Mouse (Mus musculus) liver, embryonic 11.5 days (tissue): ENCODE data around the gene Zdhhc16. TPM values are rescaled to one million over a fixed set of nuclear protein-coding genes. Genes with fewer than 3 reads are reported as not detected.

ENCODE experiments used
- ATAC-seq: fragments of 200-750 bp; cut with Nextera tagmentation; replicated peaks from 2 replicates; pipeline ENCODE4 v1.8.0; 2017; ENCODE audit warnings: moderate number of reproducible peaks, mild to moderate bottlenecking, moderate TSS enrichment, moderate library complexity; ENCODE audit not compliant: low FRiP score
- DNase-seq: peaks from one replicate; pipeline ENCODE4 v3.0.0-alpha.2; 2017; ENCODE audit warnings: low spot score
- H3K27ac ChIP-seq: fragments of 300-500 bp; sonication (generic); 2 replicates; pipeline ENCODE4 v1.5.1; 2014; ENCODE audit warnings: mild to moderate bottlenecking, low read depth, low read length, control low read depth
- H3K27me3 ChIP-seq: fragments of 300-500 bp; sonication (generic); replicated peaks from 2 replicates; pipeline ENCODE4 v1.6.1; 2014; ENCODE audit warnings: low read length, mixed read lengths; ENCODE audit not compliant: control insufficient read depth, insufficient read depth
- H3K36me3 ChIP-seq: fragments of 300-500 bp; sonication (generic); 2 replicates; pipeline ENCODE4 v1.6.1; 2014; ENCODE audit warnings: mild to moderate bottlenecking, low read length, moderate library complexity, mixed read lengths; ENCODE audit not compliant: control insufficient read depth, insufficient read depth
- H3K4me1 ChIP-seq: fragments of 300-500 bp; sonication (generic); replicated peaks from 2 replicates; pipeline ENCODE4 v1.6.1; 2014; ENCODE audit warnings: low read length, mixed read lengths; ENCODE audit not compliant: control insufficient read depth, insufficient read depth
- H3K4me2 ChIP-seq: fragments of 300-500 bp; sonication (generic); 2 replicates; pipeline ENCODE4 v1.6.1; 2014; ENCODE audit warnings: mild to moderate bottlenecking, control low read depth, moderate library complexity
- H3K4me3 ChIP-seq: fragments of 300-500 bp; sonication (generic); 2 replicates; pipeline ENCODE4 v1.5.1; 2014; ENCODE audit warnings: low read depth, low read length, control low read depth
- H3K9ac ChIP-seq: fragments of 300-500 bp; sonication (generic); 2 replicates; pipeline ENCODE4 v1.6.1; 2014; ENCODE audit warnings: low read depth, low read length, control low read depth
- H3K9me3 ChIP-seq: fragments of 300-500 bp; sonication (generic); 2 replicates; pipeline ENCODE4 v1.6.1; 2016; ENCODE audit warnings: low read length, inconsistent platforms, mixed read lengths; ENCODE audit not compliant: control insufficient read depth
- WGBS: fragments of 180-500 bp; shearing (Covaris S2); extraction: QIAGEN DNeasy Blood & Tissue Kit; methylation state at CpG from one replicate; pipeline ENCODE4 v1.1.7; 2014; 5-methylcytosine and 5-hydroxymethylcytosine counted together
- polyA plus RNA-seq: library from polyadenylated mRNA; unstranded; fragments of >200 nt; fragmentation: Nextera tagmentation; extraction: Ambion mirVana; gene quantifications from 2 replicates; pipeline ENCODE4 v1.2.1, GENCODE M21; 2014

The Zdhhc16 gene
- polyA plus RNA-seq, 1 experiment from 2014 or later, result 58.9 TPM

GRCm38 (mm10) chr19:41901696-41902095 is 31.6 kb upstream of the Zdhhc16 start:
- DNase-seq (no peak), ATAC-seq (no peak)
- no peaks in the 10 kb centered on the region for H3K36me3 ChIP-seq
- no peak overlapping the region for H3K9ac ChIP-seq
- no peak overlapping the region for H3K4me2 ChIP-seq
- no peak overlapping the region for H3K4me3 ChIP-seq
- peaks cover 21% of the 10 kb centered on the region for H3K4me1 ChIP-seq
- H3K9me3 ChIP-seq, result no peaks in the 10 kb centered on the region
- 60% methylated on average over 2 of the region's 2 CpGs for WGBS
- peak overlapping the region; percentile 38; the same call in 1 of the 2 replicates for H3K27ac ChIP-seq
- H3K27me3 ChIP-seq, result no peaks in the 10 kb centered on the region

DNA sequence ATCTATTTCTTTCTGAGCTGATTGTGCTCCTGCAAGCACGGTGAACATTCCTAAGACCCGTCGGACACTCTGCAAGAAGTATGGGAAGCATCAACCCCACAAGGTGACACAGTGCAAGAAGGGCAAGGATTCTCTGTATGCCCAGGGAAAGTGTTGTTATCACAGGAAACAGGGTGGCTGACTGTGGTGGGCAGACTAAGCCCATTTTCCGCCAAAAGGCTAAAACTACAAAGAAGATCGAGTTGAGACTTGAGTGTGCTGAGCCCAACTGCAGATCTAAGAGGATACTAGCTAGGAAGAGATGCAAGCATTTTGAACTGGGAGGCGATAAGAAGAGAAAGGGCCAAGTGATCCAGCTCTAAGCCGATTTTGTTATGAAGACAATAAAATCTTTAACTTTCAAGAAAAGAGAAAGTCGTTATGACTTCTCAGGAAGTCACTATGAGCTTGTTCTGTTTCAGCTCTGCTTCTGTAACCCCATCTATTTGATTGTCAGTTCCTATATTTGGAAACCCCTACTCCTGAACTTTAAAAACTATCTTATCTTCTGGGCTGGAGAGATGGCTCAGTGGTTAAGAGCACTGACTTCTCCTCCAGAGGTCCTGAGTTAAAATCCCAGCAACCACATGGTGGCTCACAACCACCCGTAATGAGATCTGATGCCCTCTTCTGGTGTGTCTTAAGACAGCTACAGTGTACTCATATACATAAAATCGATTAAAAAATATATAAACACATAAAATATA is 30.3 kb upstream of the Zdhhc16 start:
- peaks cover 32% of the 10 kb centered on the region for H3K4me1 ChIP-seq
- WGBS, result 45% methylated on average over 10 of the region's 10 CpGs
- H3K27ac ChIP-seq, result no peak overlapping the region
- no peak overlapping the region for H3K4me3 ChIP-seq
- H3K36me3 ChIP-seq, result no peaks in the 10 kb centered on the region
- H3K4me2 ChIP-seq, result peak overlapping the region; percentile 12
- no peaks in the 10 kb centered on the region for H3K9me3 ChIP-seq
- ATAC-seq (no peak), DNase-seq (no peak)
- H3K9ac ChIP-seq, result no peak overlapping the region
- no peaks in the 10 kb centered on the region for H3K27me3 ChIP-seq

GRCm38 (mm10) chr19:41905246-41905645 is 28.0 kb upstream of the Zdhhc16 start:
- DNase-seq, result no peak
- Histone ChIP-seq H3K4me2 (no peak overlapping the region), H3K27me3 (no peaks in the 10 kb centered on the region), H3K36me3 (no peaks in the 10 kb centered on the region), H3K4me3 (no peak overlapping the region), H3K9ac (no peak overlapping the region), H3K9me3 (no peaks in the 10 kb centered on the region), H3K4me1 (peaks cover 32% of the 10 kb centered on the region), H3K27ac (no peak overlapping the region)
- ATAC-seq, result no peak
- 85% methylated on average over 2 of the region's 2 CpGs for WGBS

- no peaks in the 10 kb centered on the region for H3K36me3 ChIP-seq
- H3K4me1 ChIP-seq, result peaks cover 32% of the 10 kb centered on the region
- H3K4me3 ChIP-seq, result no peak overlapping the region
- ATAC-seq, result peak; percentile 73
- H3K27me3 ChIP-seq, result no peaks in the 10 kb centered on the region
- peak overlapping the region; percentile 30 for H3K4me2 ChIP-seq
- peak overlapping the region; percentile 65 for H3K27ac ChIP-seq
- 33% methylated on average over 6 of the region's 6 CpGs for WGBS
- no peaks in the 10 kb centered on the region for H3K9me3 ChIP-seq
- H3K9ac ChIP-seq, result no peak overlapping the region; the same call in 1 of the 2 replicates
- no peak for DNase-seq
These were observed 26.8 kb upstream of the Zdhhc16 start for GRCm38 (mm10) chr19:41906311-41907078.

DNA sequence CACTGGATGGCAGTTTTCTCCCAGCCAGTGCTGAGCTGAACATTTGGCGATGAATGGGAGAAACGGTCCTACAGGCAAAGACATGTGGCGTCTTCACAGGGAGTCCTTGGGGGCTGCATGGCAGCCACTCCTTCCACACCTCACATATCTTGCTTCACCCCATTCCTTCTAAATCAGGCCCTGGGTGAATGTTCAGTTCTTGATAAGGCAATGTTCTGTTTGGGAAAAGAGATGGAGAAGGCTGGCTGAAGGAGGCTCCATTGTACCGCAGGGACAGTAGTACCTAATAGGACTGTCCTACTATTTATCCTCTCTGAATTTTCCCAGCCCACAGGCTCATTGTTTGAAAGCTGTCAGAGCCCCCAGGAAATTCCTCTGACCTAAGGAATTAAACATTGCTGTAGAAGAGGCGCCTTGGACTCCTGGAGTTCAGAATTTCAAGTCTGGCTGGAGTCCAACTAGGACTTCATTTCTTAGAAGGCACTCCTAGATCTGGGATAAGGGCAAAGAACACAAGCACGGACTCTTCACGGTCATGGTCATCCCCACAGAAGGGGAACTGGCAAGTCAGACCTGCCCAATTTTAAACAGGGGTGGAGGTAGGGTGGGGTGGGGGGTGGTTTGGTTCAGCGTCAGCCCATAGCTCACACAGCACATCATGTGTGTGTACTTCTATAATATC is 26.1 kb upstream of the Zdhhc16 start:
- Histone ChIP-seq H3K4me1 (peaks cover 30% of the 10 kb centered on the region), H3K9ac (no peak overlapping the region; the same call in 1 of the 2 replicates), H3K9me3 (no peaks in the 10 kb centered on the region), H3K27me3 (no peaks in the 10 kb centered on the region), H3K4me3 (no peak overlapping the region), H3K36me3 (no peaks in the 10 kb centered on the region), H3K4me2 (peak overlapping the region; percentile 30), H3K27ac (peak overlapping the region; percentile 65)
- ATAC-seq, result peak; percentile 33; the same call in 1 of the 2 replicates
- 39% methylated on average over 8 of the region's 8 CpGs for WGBS
- DNase-seq, result no peak

DNA sequence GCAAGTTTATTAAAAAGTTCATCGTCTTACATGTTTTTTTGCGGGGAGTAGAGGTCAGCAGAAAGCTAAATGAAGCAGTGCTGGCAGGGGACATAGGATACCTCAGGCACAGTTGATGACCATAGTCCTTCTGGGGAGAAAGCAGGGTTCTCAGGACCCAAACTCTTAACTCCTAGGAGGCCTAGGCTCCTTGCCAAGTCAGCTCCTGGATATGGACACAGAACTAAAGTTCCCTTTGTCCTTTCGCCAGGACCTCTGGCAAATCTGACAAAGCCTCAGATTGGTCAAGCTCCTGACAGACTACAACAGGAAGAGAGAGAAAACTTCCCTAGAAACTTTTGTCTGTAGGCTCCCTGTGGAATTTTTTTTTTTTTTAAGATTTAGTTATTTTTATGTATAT is 24.5 kb upstream of the Zdhhc16 start:
- WGBS, result 92% methylated on average over 3 of the region's 3 CpGs
- H3K4me3 ChIP-seq, result no peak overlapping the region
- no peaks in the 10 kb centered on the region for H3K9me3 ChIP-seq
- H3K27ac ChIP-seq, result no peak overlapping the region
- H3K27me3 ChIP-seq, result no peaks in the 10 kb centered on the region
- H3K9ac ChIP-seq, result no peak overlapping the region
- DNase-seq (no peak), ATAC-seq (no peak)
- peaks cover 37% of the 10 kb centered on the region for H3K4me1 ChIP-seq
- no peaks in the 10 kb centered on the region for H3K36me3 ChIP-seq
- no peak overlapping the region for H3K4me2 ChIP-seq

DNA sequence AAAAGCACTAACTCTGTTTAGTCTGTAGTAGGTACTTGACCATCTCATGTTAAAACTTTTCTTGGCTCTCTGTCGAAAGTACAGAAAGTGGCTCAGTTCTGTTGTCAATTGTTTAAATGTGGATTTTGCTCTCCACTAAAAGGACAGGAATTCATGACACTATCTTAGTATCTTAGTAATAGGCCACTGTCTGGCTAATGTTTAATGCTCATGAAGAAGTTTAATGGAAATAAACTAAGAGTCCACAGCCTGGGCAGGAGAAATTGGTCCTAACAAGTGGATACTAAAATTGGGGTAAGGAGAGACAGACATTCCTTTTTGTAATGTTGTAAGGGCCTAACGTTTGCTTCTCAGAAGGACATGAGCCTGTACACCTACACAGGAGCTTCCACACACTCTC is 22.9 kb upstream of the Zdhhc16 start:
- Histone ChIP-seq H3K27me3 (no peaks in the 10 kb centered on the region), H3K9me3 (no peaks in the 10 kb centered on the region), H3K27ac (no peak overlapping the region), H3K4me1 (peaks cover 41% of the 10 kb centered on the region), H3K36me3 (peaks cover 5% of the 10 kb centered on the region; the same call in 1 of the 2 replicates), H3K4me2 (no peak overlapping the region), H3K9ac (no peak overlapping the region), H3K4me3 (no peak overlapping the region)
- no peak for ATAC-seq
- DNase-seq, result no peak
- WGBS, result 85% methylated on average over 2 of the region's 2 CpGs

- H3K4me1 ChIP-seq, result peaks cover 31% of the 10 kb centered on the region
- peak within 1 kb of the TSS; percentile 94 for H3K9ac ChIP-seq
- no peaks in the 10 kb centered on the region for H3K27me3 ChIP-seq
- peak; percentile 99 for DNase-seq
- peak within 1 kb of the TSS; percentile 93 for H3K4me3 ChIP-seq
- H3K36me3 ChIP-seq, result peaks cover 12% of the 10 kb centered on the region; the same call in 1 of the 2 replicates
- peak; percentile 91 for ATAC-seq
- 4% methylated on average over 53 of the region's 54 CpGs for WGBS
- peak within 1 kb of the TSS; percentile 89 for H3K27ac ChIP-seq
- H3K9me3 ChIP-seq, result no peaks in the 10 kb centered on the region
- peak within 1 kb of the TSS; percentile 78 for H3K4me2 ChIP-seq
These were observed 21.9 kb upstream of the Zdhhc16 start, which contains the start of gene Pgam1 for GRCm38 (mm10) chr19:41911178-41912073. Gene Pgam1, plus strand, starts transcription at chr19:41911923.
